Mouse (Mus musculus) kidney, adult 9 months (tissue): ENCODE data around the gene Manba.
"Not testable (repeated sequence)": the region's sequence is repeated elsewhere in the genome, so short reads cannot be mapped to it uniquely, and the experiment has no call there.

ENCODE experiments used
- DNase-seq: peaks from one replicate; pipeline ENCODE4 v3.0.0; 2022

Manba gene

DNA sequence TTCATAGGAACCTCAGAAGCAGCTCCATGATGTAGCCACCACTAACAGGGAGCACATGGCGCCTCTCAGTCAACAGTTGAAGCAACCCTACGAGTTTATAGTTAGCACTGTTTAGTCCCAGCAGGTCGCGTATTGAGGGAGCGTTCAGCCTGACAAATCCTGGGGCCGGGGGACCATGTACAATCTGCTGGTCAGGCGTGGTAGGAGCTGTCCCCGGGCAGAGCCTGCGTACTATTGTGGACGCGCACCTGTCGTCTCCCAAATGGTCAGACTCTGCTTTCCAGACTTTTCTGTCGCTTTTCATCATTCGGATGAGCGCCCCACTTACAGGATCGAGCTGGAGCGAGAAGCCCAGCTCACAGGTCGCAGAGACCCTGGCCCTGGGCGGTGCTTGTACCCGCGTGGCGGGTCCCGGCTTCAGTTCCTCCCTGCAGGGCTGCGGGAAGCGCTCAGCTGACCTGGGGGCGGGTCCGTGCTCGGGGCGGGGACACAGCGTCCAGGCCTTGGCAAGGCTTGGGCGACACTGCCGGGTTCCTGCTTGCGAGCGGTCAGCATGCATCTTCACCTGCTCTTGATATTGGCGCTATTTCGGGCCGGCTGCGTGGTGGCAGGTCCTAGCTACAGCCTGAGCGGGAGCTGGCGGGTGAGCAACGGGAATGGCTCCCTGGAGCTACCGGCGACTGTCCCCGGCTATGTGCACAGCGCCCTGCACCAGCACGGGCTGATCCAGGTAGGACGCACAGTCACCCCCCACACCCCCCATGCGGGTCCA is at the start of gene Manba:
Gene Manba, plus strand, starts transcription at position 484 of the 772 bp plus-strand sequence.
- DNase-seq: peak; percentile 87

DNA sequence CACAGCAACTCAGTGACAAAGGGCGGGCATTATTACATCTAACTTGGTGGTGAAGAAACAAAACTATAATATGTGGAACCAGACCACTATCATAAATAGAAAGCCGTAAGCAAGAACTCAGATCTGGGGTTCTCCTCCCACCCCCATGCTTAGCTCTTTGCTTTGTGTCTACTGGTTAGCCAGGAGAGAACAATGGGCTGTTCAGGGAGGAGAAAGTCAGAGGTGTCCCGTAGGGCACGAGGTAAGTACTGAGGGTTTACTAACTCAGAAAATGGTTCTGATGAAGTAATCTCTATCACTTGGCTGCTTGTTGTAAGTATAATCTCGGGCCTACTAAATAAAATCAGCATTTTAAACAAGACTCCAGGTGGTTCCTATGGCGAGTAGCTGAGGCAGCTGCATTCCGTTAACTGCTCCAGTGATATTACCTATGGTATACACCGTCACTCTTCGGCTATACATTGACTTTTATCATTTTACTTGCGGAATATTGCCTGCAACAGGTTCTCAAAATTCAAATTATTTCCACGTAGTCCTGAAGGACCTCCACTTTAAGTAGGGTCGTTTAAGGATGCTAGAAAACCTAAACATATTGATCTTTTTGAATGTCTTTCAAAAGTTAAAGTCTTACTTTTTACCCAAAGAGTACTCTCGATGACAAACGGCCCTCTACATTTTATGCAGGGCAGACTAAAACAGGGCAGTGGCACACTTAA is 48.4 kb upstream of the Manba start:
- DNase-seq: no peak

DNA sequence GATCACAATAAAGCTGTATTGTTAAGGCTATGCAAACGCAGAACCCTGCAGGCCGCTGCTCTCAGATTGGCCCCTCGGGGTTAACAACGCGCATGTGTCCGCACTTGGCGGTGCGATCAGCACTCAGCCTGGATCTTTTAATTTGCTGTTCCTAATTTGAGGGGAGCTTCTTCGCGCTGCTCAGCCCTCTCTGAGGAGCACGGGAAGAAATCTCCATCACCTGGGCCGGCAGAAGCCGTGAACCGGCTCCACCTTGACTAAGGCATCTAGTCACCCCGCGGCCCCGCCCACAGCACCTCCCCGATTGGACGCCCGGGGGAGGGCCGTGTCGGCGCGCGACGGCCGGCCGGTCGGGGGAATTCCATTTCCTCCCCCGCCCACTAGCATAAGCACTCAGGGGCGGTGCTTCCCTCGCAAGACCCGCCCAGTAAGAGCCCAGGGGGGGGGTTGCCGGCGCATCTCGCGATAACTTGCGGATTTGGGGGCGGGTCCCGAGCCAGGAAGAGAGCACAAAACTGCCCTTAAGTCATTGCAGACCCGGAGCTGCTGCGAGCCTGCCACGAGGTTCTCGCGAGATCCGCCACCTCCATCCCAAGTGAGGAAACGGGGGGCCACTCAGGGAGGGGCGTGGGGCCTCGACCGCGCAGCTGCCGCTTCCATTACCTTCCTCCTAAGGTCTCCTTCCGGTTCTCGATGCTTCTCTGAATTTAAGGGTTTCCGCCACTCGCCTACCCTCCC is 47.5 kb upstream of the Manba start, which contains the start of gene Ube2d3:
Gene Ube2d3, plus strand, starts transcription at position 392 of the 738 bp plus-strand sequence.
- DNase-seq: peak; percentile 99

DNA sequence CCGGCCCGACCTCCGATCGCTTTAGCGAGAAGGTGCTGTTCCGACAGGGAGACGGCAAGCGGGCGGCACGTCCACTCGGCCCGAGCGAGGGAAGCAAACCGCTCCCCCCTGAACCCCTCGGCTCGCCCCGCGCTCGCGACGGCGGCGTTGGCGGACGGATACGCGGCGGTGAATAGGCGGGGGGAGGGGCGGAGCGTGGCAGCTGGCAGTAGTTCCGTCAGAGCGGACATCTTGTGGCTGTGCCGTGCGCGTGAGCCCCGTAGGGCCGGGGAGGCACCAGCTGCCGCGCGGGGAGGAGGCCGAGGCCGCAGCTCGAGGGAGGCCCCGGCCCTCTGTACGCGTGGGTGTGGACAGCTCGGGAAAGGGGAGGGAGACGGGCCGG is 46.9 kb upstream of the Manba start:
- DNase-seq: peak; percentile 94

DNA sequence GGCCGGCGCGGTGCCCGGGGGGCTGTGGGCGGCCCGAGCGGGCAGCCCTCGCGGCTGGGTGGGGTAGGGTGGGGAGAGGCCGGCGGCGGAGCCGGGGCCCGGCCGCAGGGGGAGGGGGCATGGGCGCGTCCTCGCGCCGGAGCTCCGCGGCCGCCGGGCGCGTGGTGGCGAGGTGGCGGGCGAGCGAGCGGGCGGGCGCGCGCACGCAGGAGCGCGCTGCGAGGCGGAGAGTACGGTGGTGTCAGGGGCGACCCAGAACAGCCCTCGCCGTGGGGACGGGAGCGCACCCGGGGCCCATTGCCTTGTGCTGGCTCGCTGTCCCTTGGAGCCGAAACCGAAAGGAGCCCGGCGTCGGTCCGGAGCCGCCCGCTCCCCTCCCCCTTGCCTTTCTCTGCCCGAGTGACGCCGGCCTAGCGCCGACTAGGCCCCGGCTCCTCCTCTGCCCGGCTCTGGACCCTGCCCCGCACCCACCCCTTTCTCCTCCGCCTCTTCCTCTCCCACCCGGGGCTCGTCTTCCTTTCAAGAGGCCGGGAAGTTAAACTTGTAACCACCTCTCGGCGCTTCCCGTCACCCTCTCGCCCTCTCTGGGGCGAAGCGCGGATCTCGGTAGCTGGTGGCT is 46.4 kb upstream of the Manba start:
- peak; percentile 92 for DNase-seq

DNA sequence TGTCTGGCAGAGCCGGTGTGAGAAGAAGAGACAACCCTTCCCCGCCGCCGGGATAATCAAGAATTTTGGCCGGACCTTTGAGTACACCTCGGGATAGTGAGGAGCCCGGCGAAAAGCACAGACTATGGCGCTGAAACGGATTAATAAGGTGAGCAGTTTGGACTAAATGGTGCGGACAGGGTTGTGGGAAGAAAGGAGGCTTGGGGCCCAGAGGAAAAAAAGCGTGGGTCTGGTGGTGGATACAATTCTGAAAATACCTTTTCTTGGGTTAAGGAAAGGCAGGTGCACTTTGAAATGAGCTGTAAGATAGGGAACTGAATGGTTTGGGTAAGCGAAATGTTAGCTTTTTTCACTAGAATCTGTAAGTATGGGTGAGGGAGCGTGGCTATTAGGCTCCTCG is 45.8 kb upstream of the Manba start:
- no peak for DNase-seq

DNA sequence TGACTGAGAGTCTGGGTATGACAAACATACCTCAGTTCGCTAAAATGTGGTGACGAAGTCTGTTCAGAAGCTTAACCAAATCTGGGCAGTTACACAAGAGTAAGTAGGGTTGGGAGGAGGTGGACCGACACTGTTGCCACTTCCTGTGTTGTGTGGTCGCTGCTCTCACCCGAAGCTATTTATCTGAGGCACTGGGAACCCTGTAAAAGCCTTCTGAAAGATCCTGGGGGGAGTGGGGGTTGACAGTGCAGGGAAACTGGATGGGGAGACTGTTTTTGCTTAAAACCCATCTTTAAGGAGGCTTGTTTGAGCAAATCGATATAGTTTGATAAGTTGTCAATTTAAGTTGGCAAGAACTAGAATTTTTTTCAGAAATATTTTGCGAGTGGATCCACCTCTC is 45.2 kb upstream of the Manba start:
- DNase-seq: peak; percentile 54

DNA sequence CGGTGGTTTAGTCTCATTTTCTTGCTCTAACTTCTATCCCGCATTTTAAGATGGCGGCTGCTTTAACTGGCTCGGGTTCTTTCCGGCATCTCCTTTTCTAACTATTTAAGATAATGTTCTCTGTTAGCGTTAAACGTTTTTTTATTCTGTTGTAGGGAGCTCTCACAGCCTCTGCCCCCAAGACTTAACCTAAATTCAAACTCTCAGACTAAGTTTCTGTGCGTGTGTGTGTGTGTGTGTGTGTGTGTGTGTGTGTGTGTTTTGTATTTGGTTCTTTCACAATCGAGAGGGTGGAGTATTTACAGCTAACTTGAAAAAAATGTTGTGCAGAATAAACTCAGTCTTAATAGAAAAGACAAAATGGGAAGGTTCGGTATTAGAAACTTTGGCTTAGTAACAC is 44.8 kb upstream of the Manba start:
- DNase-seq: peak; percentile 30

DNA sequence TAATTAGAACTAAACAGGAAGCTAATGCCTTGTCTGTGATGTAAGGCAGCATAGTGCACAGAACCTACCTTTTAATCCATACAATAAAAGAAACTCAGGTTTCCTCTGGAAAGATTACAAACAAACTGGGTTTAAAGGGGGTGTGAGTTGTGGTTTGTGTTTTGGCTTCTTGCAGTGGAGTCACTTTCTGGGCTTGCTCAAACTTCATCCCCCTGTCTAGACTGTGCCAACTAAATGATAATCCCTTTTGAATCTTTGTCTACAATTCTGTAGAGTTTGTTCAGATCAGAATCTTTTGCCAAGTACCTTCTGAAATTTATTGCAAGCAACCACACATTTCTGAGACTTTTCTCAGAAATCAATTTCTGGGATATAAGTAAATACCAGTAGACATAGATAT is 40.5 kb upstream of the Manba start:
- no peak for DNase-seq

DNA sequence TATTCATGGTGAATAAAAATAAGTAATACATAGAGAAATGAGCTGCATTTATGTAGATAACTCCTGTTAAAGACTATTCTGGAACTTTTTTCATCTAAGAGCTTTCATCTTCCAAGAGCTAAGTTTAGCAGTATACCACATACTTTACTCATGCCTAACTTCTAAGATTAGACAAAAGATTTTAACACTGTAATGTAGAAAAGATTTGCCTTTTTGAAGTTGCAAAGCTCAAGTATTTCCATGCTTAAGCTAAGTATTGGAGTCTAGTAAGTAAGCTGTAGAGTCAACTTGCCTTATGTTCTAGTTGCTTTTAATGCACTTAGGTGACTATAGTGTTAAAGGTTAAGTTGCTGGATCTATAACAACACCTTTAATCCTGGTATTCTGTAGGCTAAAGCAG is 26.4 kb upstream of the Manba start:
- DNase-seq: no peak

DNA sequence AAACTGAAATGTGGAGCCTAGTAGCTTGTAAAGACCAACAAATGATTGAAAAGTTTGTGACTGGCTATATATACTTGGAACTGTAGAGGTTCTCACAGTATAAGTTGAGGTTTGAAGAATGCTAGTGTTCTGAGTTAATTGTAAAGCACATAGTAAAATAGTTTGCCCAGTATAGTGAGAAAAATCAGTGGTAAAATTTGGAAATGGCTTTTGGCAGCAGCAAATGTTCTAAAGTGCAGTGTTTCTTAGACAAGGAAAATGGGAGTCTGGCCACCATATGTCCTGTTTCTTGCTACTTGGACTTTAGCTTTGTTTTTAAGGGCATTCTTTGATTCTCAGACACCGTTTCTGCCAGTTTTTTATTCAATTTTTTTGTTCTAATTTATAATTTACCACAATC is 17.0 kb upstream of the Manba start:
- no peak for DNase-seq

DNA sequence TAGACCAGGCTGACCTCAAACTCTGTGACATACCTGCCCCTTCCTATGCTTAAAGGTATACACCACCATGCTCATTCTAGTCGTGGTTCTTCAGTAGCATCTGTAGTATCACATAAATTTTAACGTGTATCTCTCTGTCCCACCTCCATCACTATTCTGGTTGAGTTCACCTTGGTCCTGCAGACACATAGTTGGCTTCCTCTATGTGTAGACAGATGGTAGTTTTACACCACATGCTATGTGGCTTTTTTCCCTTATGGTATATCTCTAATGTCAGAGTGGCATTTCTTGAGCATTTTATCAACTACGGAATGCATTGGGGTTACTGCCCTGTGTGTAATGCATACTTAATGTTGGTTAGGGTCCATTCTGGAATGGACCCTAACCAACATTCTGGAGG is 16.3 kb upstream of the Manba start:
- DNase-seq: no peak

DNA sequence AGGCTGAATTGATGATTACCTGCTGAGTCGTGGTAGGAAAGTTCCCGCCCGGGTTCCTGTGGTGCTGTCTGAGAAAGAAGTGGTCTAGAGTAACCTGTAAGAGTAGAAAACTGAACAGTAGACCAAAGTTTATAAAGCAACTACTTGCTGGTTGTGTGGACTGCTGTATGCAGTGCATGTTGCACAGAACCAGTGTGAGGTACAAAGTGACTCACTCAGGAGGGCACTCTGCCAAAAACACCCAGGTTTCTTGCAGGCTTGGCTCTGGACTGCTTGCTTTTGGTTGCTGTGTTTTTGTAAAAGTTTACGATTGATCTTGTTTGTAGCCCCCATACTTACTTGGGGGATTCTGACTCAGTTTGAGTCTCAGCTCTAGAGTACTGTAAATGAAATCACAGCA is 15.4 kb upstream of the Manba start:
- peak; percentile 82 for DNase-seq

DNA sequence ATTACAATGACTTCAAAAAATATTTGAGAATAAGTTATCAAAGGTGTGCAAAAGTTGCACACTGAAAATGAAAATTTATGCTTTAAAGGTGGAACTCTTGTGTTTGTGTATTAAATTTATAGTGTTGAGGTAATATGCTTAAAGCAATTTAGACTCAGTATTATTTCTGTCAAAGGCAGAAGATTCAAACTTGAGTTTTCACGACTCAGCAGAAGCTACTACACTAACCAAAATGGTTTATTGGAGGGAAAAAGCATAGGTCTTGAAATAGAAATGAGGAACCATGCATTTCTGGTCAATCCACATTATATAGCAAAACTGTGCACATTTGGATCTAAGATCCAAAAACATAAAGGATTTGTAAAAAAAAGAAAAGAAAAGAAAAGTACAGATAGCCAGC is 14.6 kb upstream of the Manba start:
- no peak for DNase-seq

DNA sequence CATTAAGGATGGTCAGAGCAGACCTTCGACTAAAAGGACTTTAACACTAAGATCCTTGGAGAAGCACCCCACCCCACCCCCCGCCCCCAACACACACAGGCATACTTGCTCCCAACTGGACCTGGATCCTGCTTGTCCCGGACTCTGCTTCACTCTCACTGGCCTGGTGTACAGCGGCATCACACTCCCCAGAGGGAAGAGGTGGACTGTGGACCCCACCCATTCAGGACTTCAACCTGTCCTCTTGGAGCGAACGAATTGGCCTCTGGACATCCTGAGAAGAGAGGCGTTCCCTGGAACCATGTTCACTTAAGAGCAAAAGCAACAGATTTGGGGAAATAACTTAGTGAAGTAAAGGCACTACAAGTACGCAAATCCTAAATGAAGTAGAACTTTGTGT is 10.4 kb upstream of the Manba start:
- DNase-seq: peak; percentile 83

DNA sequence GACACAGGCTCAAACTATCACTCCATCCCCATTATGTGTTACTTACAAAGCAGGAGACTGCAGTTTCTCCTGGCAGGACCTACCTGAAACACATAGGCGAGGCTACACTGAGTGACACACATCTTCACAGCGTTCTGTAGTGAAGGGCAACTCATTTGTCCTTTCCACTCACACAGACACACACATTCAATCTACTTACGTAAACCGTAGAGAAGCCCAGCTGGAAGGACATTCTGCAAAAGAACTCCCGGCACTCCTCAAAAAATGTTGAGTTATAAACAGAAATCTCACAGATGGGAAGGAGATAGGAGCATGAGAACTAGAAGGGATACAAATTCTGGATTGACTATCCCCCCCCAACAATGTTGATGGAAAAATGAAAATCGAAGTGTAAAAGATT is 9.1 kb upstream of the Manba start:
- DNase-seq: no peak

DNA sequence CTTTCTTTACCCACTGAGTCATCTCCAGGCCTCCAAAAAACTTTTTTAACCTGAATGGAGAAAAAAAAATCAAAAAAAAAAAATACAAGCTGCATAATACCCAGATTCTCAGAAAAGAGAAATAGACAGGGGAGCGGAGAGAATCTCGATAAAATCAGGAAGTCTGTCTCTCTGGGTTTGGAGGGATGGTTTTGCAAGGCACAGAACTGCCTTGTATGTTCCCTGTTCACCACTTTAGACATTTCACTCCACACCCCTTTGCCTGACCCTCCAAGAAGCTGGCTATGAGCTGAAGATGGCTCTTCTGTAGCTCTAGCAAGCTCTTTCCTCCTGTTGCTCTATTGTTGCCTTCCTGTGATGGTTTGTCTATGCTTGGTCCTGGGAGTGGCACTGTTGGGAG is 8.4 kb upstream of the Manba start:
- DNase-seq: no peak

DNA sequence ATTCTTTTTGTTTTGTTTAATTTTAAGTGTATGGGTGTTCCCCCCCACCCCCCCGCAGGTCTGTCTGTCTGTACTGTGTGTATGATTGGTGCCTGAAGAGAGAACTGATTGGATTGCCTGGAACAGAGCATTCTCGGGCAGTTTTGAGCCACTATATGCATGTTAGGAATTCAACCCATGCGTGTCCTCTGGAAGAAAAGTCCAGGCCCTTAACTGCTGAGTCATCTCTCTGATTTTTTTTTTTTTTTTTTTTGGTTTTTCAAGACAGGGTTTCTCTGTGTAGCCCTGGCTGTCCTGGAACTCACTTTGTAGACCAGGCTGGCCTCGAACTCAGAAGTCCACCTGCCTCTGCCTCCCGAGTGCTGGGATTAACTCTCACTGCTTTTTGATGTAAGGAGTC is 6.3 kb upstream of the Manba start:
- DNase-seq: not testable (repeated sequence)

DNA sequence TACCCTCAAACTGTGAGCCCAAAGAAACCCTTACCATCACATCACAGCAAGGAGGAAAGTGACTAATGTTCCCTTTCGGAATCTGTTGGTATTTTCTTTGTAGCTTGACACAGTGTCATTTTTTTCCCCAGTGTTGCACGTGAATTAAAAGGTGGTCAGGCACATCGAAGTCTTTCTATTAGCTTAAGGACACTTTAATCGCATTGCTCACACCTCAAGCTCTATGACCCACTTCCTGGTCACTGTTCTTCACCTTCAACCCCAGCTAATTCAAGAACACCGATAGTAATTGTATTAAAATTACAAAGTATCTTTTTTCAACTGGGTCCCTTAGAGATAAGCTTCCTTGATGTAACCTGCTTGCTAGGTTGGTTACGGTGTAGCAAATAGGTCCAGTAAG is 4.6 kb upstream of the Manba start:
- DNase-seq: no peak

DNA sequence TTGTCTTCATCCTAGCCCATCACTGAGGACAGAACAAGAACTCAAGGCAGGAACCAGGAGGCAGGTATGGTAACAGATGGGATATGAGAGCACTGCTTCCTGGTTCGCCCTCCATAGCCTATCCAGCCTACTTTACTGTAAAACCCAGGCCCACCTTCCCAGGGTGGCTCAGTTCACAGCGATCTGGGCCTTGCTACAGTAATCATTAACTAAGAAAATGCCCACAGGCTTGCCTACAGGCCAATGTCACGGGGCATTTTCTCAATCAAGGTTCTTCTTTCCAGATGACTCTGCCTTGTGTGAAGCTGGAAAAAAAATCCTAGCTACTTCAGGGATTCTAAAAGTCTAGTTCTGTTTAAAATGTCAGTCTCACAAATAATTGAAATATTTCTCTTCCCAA is 3.8 kb upstream of the Manba start:
- DNase-seq: peak; percentile 67

DNA sequence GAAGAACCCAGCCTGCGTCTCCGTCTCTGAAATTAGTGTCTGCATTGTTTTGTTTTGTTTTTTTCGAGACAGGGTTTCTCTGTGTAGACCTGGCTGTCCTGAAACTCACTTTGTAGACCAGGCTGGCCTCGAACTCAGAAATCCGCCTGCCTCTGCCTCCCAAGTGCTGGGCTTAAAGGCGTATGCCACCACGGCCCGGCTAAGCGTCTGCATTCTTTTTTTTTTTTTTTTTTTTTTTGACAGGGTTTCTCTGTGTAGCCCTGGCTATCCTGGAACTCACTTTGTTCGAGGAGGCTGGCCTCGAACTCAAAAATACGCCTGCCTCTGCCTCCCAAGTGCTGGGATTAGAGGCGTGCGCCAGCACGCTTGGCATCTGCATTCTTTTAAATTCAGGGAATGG is 761 bp upstream of the Manba start:
- DNase-seq: not testable (repeated sequence)

DNA sequence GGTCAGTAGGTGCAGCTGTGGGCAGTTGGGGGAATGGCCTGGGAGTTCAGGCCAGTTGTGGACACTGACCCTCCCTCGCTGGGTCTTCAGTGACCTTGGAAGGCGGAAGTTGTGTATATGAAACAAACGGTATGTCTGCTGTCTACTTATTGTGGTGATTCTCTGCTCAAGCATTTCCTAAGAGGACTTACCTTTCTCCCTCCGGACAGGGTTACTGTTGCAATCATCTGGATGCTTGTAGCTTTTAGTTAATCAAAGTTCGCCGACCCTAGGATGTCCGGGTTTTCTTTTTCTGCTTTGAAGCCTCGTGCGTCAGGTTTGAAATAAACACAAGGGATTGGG is 460 bp downstream of the Manba start:
- no peak for DNase-seq

DNA sequence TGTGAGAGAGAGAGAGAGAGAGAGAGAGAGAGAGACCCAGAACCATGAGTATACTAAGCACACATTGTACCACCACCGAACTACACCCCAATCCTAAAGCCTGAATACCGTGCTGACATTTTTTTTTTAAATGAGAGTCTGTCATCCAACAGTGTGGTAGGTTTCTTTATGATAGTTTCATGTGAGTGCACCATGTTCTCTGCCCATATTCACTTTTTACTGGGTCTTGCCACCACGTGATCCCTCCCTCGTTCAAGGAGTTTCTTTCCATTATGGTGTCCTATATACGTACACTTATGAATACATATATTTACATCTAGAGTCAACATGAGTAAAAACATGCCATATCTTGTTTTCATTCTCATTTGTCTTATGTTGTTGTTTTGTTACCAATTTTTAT is 940 bp downstream of the Manba start:
- no peak for DNase-seq

DNA sequence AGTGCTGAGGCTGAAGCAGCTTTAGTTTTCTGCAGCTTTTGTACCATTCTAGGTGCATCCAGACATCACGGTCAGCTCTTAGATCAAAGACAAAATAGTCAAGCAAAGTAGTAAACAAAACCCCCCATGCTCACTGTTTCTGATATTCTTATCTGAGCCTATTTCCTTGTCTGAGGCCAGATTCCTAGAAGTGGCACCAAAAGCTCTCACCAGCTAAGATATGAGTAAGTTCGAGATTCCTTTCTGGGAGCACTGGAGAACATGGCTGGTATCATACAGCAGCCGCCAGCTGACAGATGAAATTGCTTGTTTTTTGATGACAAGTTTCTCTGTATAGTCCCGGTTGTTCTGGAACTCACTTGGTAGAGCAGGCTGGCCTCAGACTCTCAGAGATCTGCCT is 2.4 kb downstream of the Manba start:
- DNase-seq: no peak
